Mouse (Mus musculus) adrenal gland, adult 2 months (tissue): Measurements from ENCODE around the gene Astn1. TPM values are rescaled to one million over a fixed set of nuclear protein-coding genes. Genes with fewer than 3 reads are reported as not detected.
A peak's percentile ranks its signal among the peaks of the same experiment; 100 is the strongest.

Experiments used
- DNase-seq: peaks from one replicate; pipeline ENCODE4 v3.0.0; 2021
- polyA plus RNA-seq: library from polyadenylated mRNA; depleted of rRNA; stranded (reverse); fragments of >200 nt; gene quantifications from 2 replicates; pipeline ENCODE4 v1.2.3, GENCODE M21; 2012
- total RNA-seq, 2 experiments: library from RNA; stranded (reverse); gene quantifications; 2 replicates each; pipeline ENCODE4 v1.2.3; 2021

Astn1 gene
- total and polyA plus RNA-seq, 3 experiments: 7.4 to 8.6 (median 8.5) TPM

DNA sequence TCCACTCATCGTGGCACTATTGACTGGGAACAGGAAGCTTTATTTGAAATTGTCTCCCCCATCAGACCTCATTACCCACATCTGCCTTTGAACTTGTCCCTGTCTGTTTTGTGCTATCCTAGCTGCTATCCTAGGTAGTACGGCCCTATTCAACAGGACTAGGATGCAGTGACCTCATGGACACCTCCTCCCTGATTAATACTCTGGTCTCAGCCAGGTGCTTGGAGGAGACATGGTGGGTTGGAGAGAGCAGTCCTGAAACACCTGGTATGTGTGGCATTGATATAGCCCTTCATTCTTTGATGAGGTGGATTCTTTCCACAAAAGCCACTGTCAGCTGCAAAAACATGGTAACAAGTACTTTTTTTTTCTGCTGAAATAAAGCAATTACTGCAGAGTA is 52.1 kb downstream of the Astn1 start:
- DNase-seq: no peak

DNA sequence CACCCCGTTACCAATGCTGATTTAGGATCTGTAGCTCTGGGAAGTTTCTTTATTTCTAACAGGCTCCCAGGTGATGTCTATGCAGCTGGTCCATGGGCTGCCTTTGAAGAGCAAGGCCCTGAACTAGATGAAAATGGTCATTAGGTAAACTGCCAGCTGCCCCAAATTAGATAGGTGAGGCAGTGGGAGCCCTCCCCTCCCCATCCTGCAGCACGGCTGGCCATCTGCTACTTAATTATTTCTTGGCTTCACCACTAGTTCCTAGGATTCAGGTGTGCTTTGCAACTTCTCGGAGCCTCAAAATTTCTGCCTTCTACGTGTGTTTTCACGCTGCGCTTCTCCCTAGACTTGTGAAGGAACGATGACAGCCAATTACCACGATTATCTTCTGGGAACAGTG is 59.4 kb downstream of the Astn1 start:
- DNase-seq: no peak

GRCm38 (mm10) chr1:158422739-158423138 is 60.7 kb downstream of the Astn1 start:
- no peak for DNase-seq

DNA sequence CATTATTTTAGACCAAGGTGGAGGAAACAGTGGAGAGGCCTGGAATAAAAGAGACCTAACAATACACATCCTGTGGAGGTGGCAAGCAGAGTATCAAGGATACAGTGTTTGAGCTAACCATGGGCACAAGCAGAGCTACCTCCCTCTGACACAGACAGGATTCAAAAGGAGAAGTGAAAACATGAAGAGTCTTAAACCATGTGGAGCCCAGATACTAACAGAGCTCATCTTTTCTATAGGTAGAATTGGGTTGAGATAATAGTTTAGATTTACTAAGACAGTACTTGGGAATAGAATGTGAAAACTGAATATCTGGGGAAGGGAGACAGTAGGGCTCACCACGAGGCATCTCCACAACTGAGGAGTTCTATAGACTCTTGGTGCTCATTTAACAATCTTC is 84.0 kb downstream of the Astn1 start:
- no peak for DNase-seq

- no peak for DNase-seq
These were observed 85.9 kb downstream of the Astn1 start for GRCm38 (mm10) chr1:158447956-158448355.

GRCm38 (mm10) chr1:158452675-158453074 is 90.6 kb downstream of the Astn1 start:
- DNase-seq: no peak

DNA sequence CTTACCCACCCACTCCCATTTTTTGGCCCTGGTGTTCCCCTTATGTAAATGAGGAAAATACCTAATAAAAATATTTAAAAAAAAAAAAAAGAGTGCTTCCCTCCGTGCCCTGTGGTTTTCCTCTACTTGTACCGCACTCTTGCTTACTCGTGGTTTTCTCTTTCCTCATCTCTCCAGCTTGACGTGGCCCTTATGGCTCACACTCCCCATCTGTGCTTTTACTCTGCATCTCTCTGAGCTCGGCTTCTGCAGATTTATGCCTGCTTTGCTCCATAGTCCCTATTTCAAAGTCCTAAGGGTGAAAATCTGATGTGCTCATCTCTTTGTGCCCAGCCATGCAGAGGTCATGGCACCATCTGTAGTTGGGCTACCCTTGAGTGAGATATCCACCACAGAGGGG is 91.5 kb downstream of the Astn1 start:
- DNase-seq: no peak

- DNase-seq: no peak
These were observed 101.9 kb downstream of the Astn1 start for GRCm38 (mm10) chr1:158463975-158464374.

DNA sequence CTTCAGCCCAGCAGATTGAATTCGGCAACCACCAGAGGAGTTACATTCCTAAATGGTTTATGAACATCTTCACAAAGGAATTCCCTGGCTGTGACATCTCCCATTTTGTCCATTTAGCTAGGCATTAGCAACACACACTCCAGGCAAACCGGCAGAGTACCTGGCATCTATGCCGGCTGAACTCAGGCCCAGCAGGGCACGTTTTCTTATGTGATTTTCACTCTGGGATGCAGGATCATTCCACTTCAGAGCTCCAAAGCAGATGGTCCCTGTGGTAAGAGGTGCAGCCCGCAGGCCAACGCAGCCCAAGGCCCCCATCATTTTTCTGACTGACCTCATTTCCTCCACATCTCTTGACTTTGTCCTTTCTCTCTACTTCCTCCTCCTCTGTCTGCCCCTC is 103.2 kb downstream of the Astn1 start:
- no peak for DNase-seq

DNA sequence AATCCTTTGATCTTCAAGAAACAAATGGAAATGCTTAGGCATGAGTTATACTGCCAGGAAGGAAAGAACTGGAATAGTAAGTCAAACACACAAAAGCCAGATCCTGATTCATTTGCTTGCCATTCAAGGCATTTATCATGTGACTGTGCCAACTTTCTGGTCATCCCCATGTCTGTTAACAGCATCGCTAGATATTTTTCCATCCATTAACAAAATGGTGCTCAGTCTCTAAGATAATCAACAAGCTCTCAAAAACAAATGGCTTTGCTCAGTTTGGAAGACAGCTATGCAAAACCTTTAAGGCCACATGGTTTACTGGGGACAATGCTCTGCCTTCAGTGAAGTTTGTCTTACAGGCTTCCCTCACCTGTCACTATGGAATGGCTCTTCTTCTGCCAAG is 115.8 kb downstream of the Astn1 start:
- peak; percentile 39 for DNase-seq

- DNase-seq: no peak
These were observed 118.2 kb downstream of the Astn1 start for GRCm38 (mm10) chr1:158480285-158480684.

GRCm38 (mm10) chr1:158483733-158484132 is 121.7 kb downstream of the Astn1 start:
- no peak for DNase-seq

DNA sequence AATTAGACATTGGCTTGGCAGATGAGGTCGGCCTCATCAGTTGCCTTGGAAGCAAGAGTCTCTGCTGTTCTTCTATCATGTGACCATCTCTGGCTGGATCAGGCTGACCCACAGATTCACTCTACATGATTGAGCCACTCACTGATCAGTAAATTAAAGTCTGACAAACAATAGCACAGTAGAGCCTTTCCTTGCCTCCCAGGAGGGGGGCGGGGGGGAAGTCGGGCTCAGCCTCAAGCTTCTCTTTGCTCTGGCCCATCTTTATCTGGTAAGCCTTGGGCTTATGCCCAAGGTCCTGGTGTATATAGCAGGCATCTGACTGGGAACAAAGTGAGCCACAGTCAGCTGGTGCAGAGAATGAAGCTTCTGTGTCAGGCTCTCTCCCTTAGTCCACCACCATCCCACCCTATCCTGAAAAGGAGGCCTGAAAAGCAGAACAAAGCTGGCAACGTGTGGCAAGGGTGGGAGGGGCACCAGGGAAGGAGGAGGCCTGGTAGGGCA is 127.5 kb downstream of the Astn1 start:
- DNase-seq: peak; percentile 51

- DNase-seq: no peak
These were observed 128.1 kb downstream of the Astn1 start for GRCm38 (mm10) chr1:158490175-158490574.

DNA sequence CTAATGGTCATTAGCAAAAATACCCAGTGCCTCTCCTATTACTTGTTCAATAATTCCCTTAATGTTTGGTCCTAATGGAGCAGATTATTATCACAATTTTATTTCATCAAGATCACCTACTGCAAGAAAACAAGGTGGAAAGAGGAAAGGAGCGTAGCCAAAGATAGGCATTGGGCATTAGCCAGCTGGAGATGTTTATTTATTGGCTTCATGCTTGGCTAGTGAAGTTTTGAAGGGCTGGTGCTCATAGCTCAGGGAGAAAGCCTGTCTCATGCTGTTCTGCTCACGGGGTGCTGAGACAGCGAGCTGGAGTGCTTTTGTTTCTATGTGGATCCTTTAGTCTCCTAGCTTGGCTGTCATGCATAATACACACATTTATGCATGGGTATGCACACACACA is 131.2 kb downstream of the Astn1 start:
- no peak for DNase-seq

DNA sequence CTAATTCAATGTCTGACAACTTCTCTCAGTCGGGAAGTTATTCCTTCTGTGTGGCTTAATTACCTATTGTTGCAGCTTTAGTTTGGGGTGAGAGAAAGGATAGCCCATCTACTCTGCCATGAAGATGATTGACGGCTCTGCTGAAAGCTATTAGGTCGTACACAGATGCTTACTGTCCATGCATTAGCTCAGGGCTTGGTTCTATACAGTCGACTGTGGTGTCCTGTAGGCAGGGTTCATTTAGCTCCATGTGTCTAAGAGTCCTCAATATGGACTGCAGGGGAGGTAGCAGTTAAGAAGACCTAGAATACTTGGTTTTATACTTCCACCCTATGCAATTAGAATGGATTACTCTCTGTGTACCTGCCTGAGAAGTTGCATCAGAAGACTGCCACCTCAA is 138.1 kb downstream of the Astn1 start:
- DNase-seq: no peak

DNA sequence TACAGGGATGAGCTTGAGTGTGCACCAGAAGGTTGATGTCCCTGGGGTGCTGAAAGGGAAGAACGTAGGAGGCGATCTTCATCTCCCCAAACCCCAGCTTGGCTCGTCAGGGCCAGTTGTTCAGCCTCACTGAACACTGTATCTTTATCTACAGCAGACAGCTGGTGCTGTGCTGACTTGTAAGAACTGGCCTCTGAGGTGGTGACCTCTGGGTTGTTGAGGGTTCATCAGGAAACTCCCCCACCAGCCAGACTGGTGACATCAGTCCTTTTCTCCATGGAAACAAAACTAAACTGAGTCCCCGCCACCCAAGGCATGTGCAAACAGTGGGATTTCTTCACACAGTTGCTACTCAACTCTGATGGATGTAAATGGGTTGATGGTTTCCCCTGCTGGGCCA is 138.9 kb downstream of the Astn1 start:
- no peak for DNase-seq

DNA sequence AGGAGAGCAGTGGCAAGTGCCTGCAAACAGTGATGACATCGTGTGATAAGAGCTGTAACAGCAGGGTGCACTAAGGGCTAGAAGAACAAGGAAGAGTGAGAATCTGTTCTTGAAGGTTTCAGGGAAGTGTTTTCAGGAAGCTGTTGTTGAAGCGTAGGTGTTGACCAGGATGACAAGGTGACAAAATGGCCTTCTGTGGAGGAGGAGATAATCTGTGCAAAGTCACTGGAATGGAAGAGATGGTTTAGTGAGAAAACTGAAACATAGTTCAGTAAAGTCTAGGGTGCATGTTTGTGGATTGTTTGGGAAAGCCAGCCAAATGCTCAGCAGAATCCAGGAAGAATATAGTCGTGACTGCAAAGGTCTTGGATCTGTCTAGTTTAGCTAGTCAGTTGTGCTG is 145.5 kb downstream of the Astn1 start:
- no peak for DNase-seq

GRCm38 (mm10) chr1:158509112-158509855 is 147.2 kb downstream of the Astn1 start:
- DNase-seq: no peak

- no peak for DNase-seq
These were observed 148.6 kb downstream of the Astn1 start for GRCm38 (mm10) chr1:158510478-158511207.

DNA sequence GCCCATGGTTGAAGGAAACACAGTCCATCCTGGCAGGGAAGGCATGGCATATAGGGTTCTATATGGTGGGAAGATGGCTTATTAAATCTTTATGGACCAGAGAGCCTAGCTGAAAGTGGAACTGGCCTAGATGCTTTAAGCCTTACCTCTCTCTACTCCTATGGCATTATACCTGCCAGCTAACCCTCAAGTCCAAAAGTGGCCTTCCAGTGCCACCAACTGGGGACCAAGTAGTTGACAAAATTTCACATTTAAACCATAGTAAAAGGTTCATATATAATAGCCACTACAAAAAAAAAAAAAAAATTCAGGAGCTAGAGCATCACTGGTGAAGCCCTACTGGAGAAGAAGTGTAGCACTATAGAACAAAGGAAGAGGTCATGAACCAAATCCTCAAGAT is 150.0 kb downstream of the Astn1 start:
- no peak for DNase-seq

DNA sequence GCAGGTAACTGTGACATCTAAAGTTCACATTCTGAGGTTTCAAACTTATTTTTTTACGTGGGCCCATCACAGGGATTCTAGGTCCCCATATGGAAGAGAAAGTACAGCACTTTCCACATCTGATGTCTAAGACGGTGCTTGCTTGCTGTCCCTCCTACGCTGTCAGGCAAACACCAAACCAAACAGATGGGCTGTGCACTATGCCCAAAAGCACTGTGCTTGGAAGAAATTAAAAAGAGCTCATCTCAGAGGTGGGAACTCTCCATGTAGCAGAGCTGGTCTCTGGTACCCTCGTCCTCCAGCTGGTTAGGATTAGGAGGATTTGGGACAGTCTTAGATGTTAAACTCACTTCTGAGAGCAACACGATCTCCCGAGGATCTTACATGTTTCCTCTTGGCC is 150.6 kb downstream of the Astn1 start:
- DNase-seq: no peak

DNA sequence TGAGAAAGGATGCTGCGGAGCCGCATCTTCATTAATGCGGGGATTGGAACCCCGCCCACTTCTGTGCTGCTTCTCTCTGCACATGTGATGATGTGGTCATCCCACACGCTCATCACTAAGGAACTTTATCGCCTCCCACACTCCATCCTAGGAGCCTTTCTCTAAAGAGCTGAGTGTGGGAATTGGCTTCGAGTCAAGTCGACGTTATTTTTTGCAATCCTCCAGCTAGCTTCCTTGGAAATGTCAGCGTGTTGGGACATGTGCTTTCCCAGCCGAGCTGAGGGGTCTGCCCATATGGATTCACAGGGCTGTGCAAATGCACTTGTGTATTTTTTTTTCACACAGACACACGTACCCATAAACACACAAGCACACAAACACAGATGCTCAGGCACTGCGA is 151.5 kb downstream of the Astn1 start:
- no peak for DNase-seq

- no peak for DNase-seq
These were observed 154.5 kb downstream of the Astn1 start for GRCm38 (mm10) chr1:158516558-158516957.
